Mouse (Mus musculus): ENCODE measurements at regions not wholly inside any gene's neighbourhood (a gene's known extent, or its start where the extent isn't known, plus 50 kb on each side); places are given as distances from the start of the nearest gene placed in this dataset.
"Not testable (repeated sequence)": the region's sequence is repeated elsewhere in the genome, so short reads cannot be mapped to it uniquely, and the experiment has no call there.

DNA sequence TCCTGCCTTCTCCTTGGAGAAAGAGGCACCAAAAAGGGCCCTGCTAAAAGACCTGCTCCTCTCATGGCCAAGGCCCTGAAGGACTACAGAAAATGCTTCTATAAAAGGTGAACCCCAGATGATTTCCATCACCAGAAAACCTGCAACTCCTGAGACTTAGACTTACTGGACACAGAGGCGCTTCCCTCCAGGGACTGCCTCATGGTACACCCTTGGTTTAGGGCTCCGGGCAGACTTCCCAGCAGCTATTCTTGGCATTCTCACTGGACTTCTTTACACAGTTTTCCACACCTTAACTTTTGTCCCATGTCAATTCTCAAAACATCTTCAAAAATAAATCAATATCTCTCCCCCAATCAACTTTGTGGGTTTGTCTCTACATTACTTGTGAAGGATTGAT is 393.2 kb downstream of the Gpm6a start:
- DNase-seq = not testable (repeated sequence)

DNA sequence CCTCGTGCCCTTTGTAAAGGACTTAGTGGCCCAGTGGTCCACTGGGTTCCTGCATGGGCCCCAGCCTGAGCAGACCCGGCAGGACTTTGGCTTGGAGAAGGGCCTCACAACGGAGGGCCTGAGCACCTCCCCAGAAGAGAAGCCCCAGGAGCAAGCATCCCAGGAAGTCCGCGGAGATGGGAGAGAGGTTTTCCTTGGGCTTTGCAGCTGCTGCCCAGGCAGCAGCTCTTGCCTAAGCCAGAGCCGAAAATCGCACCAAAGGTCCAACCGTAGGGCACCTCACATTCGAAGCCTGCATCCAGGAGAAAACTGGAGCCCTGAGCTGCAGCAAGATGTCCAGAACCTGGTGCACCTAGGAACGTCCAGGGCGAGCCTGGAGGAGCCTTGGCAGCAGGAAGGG is 405.2 kb downstream of the Gpm6a start:
- not testable (repeated sequence) for DNase-seq

DNA sequence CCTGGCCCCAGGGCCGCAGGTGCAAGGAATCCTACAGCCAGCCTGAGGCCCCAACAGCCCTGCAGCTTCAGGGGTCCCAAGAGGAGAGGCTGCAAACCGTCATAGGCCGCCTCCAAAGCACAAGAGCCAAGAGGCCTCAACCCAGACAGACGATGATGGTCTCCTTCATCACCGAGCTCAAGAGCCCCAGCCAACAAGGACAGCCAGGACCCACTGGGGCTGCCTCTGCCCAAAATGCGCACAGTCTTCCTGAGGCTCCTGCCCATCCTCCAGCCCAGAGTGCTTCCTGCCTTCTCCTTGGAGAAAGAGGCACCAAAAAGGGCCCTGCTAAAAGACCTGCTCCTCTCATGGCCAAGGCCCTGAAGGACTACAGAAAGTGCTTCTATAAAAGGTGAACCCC is 412.8 kb downstream of the Gpm6a start:
- DNase-seq = not testable (repeated sequence)

DNA sequence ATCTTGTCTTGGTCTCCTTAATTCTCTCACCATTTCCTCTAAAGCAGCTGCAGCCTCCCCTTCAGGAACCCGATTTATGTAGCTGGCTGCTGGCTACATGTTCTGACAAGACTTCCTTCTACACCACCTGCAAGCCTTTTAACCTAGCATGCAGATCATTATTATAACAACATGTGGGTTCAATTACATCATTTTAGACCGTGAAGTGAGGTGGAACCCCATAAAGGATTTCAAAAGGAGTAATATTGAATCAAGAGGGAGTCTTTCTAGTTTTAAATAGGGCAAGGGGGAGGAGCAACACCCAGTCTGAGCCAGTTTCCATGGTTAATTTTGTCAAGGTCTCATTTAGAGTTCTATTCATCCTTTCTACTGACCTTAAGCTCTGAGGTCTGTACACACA is 442.4 kb downstream of the Gpm6a start:
- DNase-seq = no peak

DNA sequence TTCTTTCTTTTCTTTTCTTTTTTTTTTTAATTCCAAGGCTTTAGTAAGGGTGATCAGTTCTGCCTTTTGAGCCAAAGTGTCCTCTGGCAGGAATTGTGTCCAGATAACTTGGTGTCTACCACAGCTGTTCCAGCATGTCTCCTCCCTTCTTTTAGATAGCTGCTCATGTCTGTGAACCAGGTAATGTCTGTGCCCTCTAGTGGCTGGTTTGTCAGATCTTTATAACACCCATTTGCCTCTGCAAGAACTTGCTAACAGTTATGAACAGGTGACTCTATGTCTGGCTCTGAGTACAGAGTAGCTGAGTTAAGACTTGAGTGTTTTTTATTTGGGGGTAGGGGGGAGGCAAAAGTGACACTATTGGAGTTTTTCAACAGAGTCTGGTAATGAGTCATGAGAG is 443.7 kb downstream of the Gpm6a start:
- DNase-seq = no peak

DNA sequence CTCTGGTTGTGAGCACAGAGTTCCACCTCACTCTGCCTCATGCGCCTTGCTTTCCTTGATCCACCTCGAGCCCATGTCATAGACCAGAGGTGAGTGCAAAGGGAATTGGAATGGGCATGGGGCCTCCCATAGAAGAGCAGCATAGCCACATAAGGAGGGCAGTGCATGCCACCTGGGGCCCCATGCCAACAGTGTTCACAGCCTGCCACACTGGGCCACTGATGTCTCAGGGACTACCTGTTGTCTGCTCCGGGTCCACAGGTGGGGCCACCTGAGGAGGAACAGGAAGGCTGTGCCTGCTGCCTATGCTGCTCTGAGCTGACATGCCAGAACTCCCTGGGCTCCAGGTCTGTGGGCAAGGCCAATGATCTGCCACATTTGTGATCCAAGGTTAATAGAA is 445.8 kb downstream of the Gpm6a start:
- DNase-seq = peak in 1 of 2 experiments; percentile 5

DNA sequence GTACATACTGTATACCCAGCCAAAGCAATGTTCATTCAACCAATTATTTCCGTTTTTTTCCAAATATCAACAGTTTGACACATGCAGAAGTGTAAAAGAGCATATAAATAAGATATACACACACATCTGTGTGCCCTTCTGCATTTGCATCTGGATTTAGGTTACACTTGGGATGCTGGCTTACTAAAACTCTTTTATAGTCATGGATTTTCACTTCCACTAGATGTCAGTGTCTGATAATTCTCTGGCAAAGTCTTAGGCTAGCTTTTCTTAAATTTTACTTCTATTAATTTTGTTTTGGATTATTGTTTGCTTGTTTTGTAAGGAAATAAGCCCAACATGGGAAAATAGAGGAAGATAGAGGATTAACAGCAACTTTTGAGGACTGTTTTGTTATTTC is 452.3 kb downstream of the Gpm6a start:
- not testable (repeated sequence) for DNase-seq
